ENCODE assay signal across 9 mouse cellular contexts in the genomic region with DNA sequence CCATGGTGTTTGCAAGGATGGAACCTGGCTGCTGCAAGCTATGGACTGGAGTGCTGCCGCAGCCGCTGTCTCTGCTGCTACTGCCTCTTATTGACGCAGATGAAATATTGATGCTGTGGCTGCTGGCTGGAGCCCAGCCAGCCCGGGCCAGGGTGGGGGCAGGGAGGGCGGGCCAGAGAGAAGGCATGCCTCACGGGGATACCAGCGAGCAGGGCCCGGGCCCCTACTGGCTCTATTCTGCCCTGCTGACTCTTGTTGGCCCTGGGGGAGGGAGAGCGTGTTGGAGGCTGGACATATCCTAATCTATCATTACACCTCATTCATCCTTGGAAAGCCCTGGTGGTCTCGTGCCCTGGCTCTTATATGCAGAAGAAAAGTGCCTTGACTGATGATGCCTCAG. TPM values are rescaled to one million over a fixed set of nuclear protein-coding genes. Genes with fewer than 3 reads are reported as not detected.
DNase-seq lines count a peak whose midpoint lies in the region; ATAC-seq and TF ChIP-seq lines count a peak whose summit lies in the region.
"Had no signal": no experiment of that assay in that cellular context is flagged by ENCODE, and none has a peak within 500 bp of the region (broad histone marks: within the 10 kb centered on the region; RNA-seq: fewer than 3 reads in every experiment).

Gene Sncg (minus strand): TSS at position 213 of the 400 bp plus-strand sequence.

- no peak for TF ChIP-seq POLR2A in heart, adult 2 months (IDR thresholded peaks at IDR 0.05; ENCODE audit: insufficient read depth, low read depth, low read length)

- no peaks in the 10 kb centered on the region for H3K9me3 ChIP-seq in hindbrain, embryonic 10.5 days
- no peaks in the 10 kb centered on the region for H3K9me3 ChIP-seq in midbrain, embryonic 12.5 days

- peaks cover 8% of the 10 kb centered on the region for H3K4me1 ChIP-seq in heart, adult 2 months (ENCODE audit: control insufficient read depth, insufficient read depth, low read length)
- peaks cover 50% of the 10 kb centered on the region for H3K4me1 ChIP-seq in hindbrain, embryonic 10.5 days (replicated peaks)
- peaks cover 10% of the 10 kb centered on the region for H3K4me1 ChIP-seq in midbrain, embryonic 12.5 days

- H3K36me3 ChIP-seq in heart, adult 2 months (ENCODE audit: control insufficient read depth, insufficient read depth, low read length), result no peaks in the 10 kb centered on the region
- H3K36me3 ChIP-seq in hindbrain, embryonic 10.5 days, result no peaks in the 10 kb centered on the region
- no peaks in the 10 kb centered on the region for H3K36me3 ChIP-seq in midbrain, embryonic 12.5 days

- intact Hi-C loops in heart, adult 2 months (cut with DNase I), result loop anchor here (5.0 kb wide), 1 partner anchor 193 kb away; no protein-coding TSS in a partner anchor

- DNase-seq in heart, adult 2 months, result no peak
- no peak for DNase-seq in heart, adult 9 months (ENCODE audit: low spot score in 2 of 2)
- no peak for DNase-seq in adrenal gland, adult 8-10 months
- no peak for DNase-seq in hindbrain, embryonic 10.5 days (ENCODE audit: low spot score)
- no peak for DNase-seq in right cerebral cortex, postnatal 14 days
- DNase-seq in right cerebral cortex, adult 18-20 months, result no peak
- DNase-seq in gastrocnemius, postnatal 4 days (ENCODE audit: low spot score in 2 of 2), result no peak

- H3K27me3 ChIP-seq in heart, adult 2 months (ENCODE audit: control insufficient read depth, insufficient read depth, low read length), result no peaks in the 10 kb centered on the region
- no peaks in the 10 kb centered on the region for H3K27me3 ChIP-seq in hindbrain, embryonic 10.5 days (ENCODE audit: insufficient read depth, poor library complexity, severe bottlenecking)
- H3K27me3 ChIP-seq in midbrain, embryonic 12.5 days, result no peaks in the 10 kb centered on the region
- H3K27me3 ChIP-seq: CH12.LX had no signal

- peak within 1 kb of the TSS; percentile 54 for H3K4me3 ChIP-seq in heart, adult 2 months
- H3K4me3 ChIP-seq in hindbrain, embryonic 10.5 days, result peak within 1 kb of the TSS; percentile 28; the same call in 1 of the 2 replicates
- H3K4me3 ChIP-seq in midbrain, embryonic 12.5 days, result no peak within 1 kb of the TSS

- 31% methylated on average over 10 of the region's 10 CpGs for WGBS in heart, adult 2 months
- 67% methylated on average over 10 of the region's 10 CpGs for WGBS in hindbrain, embryonic 10.5 days
- 79% methylated on average over 10 of the region's 10 CpGs for WGBS in midbrain, embryonic 12.5 days

- TF ChIP-seq EP300 in heart, adult 2 months (IDR thresholded peaks at IDR 0.05; ENCODE audit: insufficient read depth, low read depth, low read length), result no peak

- H3K27ac ChIP-seq in heart, adult 2 months, result peak within 1 kb of the TSS; percentile 90
- peak within 1 kb of the TSS; percentile 71 for H3K27ac ChIP-seq in hindbrain, embryonic 10.5 days
- no peak within 1 kb of the TSS for H3K27ac ChIP-seq in midbrain, embryonic 12.5 days (replicated peaks)

- H3K9ac ChIP-seq in heart, adult 2 months (ENCODE audit: low read depth, low read length), result peak within 1 kb of the TSS; percentile 71
- no peak within 1 kb of the TSS for H3K9ac ChIP-seq in midbrain, embryonic 12.5 days (replicated peaks)

- H3K79me2 ChIP-seq in heart, adult 2 months (replicated peaks; ENCODE audit: control insufficient read depth, insufficient read depth, low read length), result no peaks in the 10 kb centered on the region

- ATAC-seq in midbrain, embryonic 12.5 days (ENCODE audit: low FRiP score, low read depth), result 0 out of 2 replicates have a peak, but pooled peaks have one; percentile 31

- TF ChIP-seq CTCF in heart, adult 2 months (IDR thresholded peaks at IDR 0.05), result no peak

- H3K4me2 ChIP-seq in midbrain, embryonic 12.5 days (replicated peaks), result no peak within 1 kb of the TSS

RNA-seq across cellular contexts. Expression of gene Sncg, which starts in this region (rescaled TPM):
- total RNA-seq in heart, adult 2 months (2021), result 10 to 100 TPM; 11.5 to 12.9 TPM
- polyA plus RNA-seq in heart, adult 2 months (2012; rRNA removed), result 14.2 and 15.2 TPM in 2 replicates
- total RNA-seq in adrenal gland, adult 8-10 months (2022), result 100 to 1,000 TPM in 1 of 4 experiments, 10 to 100 TPM in 3; 19.1 to 206 (median 82.2) TPM
- polyA plus RNA-seq in hindbrain, embryonic 10.5 days (2016; fragmentation: Nextera tagmentation; extraction: Ambion mirVana), result 51.0 and 125 TPM in 2 replicates
- 50.9 and 63.4 TPM in 2 replicates for polyA plus RNA-seq in midbrain, embryonic 12.5 days (2016; fragmentation: Nextera tagmentation; extraction: Ambion mirVana)
- total RNA-seq in gastrocnemius, postnatal 4 days (2021), result 10 to 100 TPM in 1 of 2 experiments, 1 to 10 TPM in 1; 7.9 to 18.7 TPM
